Mouse (Mus musculus) hindbrain, embryonic 15.5 days (tissue): ENCODE results near the gene Gm13178. TPM values are rescaled to one million over a fixed set of nuclear protein-coding genes. Genes with fewer than 3 reads are reported as not detected.

ENCODE experiments used
- ATAC-seq: fragments of 200-750 bp; cut with Nextera tagmentation; 2 replicates; pipeline ENCODE4 v1.8.0; 2017; ENCODE audit warnings: low read depth, moderate number of reproducible peaks, moderate TSS enrichment; ENCODE audit not compliant: low FRiP score
- H3K27ac ChIP-seq: fragments of 300-500 bp; sonication (generic); replicated peaks from 2 replicates; pipeline ENCODE4 v1.5.1; 2015; ENCODE audit warnings: mild to moderate bottlenecking, inconsistent platforms
- H3K27me3 ChIP-seq: fragments of 300-500 bp; sonication (generic); 2 replicates; pipeline ENCODE4 v1.6.1; 2015; ENCODE audit warnings: control low read depth, inconsistent platforms
- H3K36me3 ChIP-seq: fragments of 300-500 bp; sonication (generic); 2 replicates; pipeline ENCODE4 v1.6.1; 2015; ENCODE audit warnings: control low read depth, inconsistent platforms
- H3K4me1 ChIP-seq: fragments of 300-500 bp; sonication (generic); replicated peaks from 2 replicates; pipeline ENCODE4 v1.6.1; 2015; ENCODE audit warnings: control low read depth, inconsistent platforms
- H3K4me2 ChIP-seq: fragments of 300-500 bp; sonication (generic); 2 replicates; pipeline ENCODE4 v1.6.1; 2015; ENCODE audit warnings: moderate library complexity, mild to moderate bottlenecking, inconsistent platforms
- H3K4me3 ChIP-seq: fragments of 300-500 bp; sonication (generic); 2 replicates; pipeline ENCODE4 v1.5.1; 2015; ENCODE audit warnings: mild to moderate bottlenecking, inconsistent platforms
- H3K9ac ChIP-seq: fragments of 300-500 bp; sonication (generic); 2 replicates; pipeline ENCODE4 v1.6.1; 2015; ENCODE audit warnings: inconsistent platforms
- H3K9me3 ChIP-seq: fragments of 300-500 bp; sonication (generic); 2 replicates; pipeline ENCODE4 v1.6.1; 2016; ENCODE audit warnings: control low read depth, inconsistent platforms
- WGBS: fragments of 180-500 bp; shearing (Covaris S2); methylation state at CpG from one replicate; pipeline ENCODE4 v1.1.7; 2015; 5-methylcytosine and 5-hydroxymethylcytosine counted together
- polyA plus RNA-seq: library from polyadenylated mRNA; unstranded; fragments of >200 nt; fragmentation: Nextera tagmentation; extraction: Ambion mirVana; gene quantifications from 2 replicates; pipeline ENCODE4 v1.2.1, GENCODE M21; 2015

Gene Gm13178
- not detected in 2 replicates for polyA plus RNA-seq

GRCm38 (mm10) chr4:144721304-144721703 is at the start of gene Gm13178:
Gene Gm13178, minus strand, starts transcription at chr4:144721404.
- Histone ChIP-seq H3K9ac (no peak within 1 kb of the TSS), H3K36me3 (no peaks in the 10 kb centered on the region), H3K9me3 (no peaks in the 10 kb centered on the region), H3K4me1 (no peaks in the 10 kb centered on the region), H3K27ac (no peak within 1 kb of the TSS), H3K4me3 (no peak within 1 kb of the TSS), H3K4me2 (no peak within 1 kb of the TSS), H3K27me3 (no peaks in the 10 kb centered on the region)
- WGBS = 91% methylated on average over 1 of the region's 1 CpGs
- no peak for ATAC-seq

DNA sequence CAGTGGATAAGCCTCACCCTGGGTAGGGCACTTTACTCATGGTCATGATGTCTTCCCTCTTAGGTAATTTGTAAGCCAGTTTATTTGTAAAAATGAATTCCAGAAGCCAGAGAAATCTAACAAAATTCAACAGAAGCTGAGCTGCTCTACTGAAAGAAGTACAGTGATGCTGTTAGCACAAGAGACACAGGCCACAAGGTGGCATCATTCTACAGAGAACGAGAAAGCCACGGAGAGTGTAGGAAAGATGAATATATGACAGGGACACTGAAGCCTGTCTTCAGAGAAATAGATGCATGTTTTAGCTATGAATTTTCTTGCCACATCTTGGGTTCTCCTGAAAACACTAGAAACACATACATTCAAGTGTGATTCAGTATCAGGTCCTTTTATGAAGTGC is 44.5 kb upstream of the Gm13178 start:
- Histone ChIP-seq H3K4me1 (no peaks in the 10 kb centered on the region), H3K4me3 (no peak overlapping the region), H3K9ac (no peak overlapping the region), H3K36me3 (no peaks in the 10 kb centered on the region), H3K4me2 (no peak overlapping the region), H3K27me3 (no peaks in the 10 kb centered on the region), H3K27ac (no peak overlapping the region), H3K9me3 (no peaks in the 10 kb centered on the region)
- no peak for ATAC-seq
- 45% methylated on average over 2 of the region's 2 CpGs for WGBS

DNA sequence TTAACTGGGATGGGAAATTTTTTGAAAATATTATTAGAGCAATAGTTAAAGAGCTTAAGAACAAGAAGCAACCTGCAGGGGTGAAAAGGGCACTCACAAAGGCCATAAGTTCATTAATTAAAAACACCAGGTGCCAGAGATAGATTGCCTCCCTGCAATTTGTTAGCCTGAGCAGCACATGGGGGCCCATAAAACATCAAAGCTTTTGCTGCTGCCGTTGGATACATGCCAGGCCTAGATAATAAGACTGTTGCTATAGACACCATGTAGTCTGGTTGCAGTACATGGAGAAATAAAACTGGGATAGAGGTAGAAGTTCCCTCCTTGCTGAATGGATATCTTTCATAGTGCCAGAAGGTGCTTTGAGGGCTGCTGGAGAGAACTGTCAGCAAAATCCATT is 27.9 kb upstream of the Gm13178 start:
- Histone ChIP-seq H3K27me3 (no peaks in the 10 kb centered on the region), H3K27ac (no peak overlapping the region), H3K9me3 (no peaks in the 10 kb centered on the region), H3K4me3 (no peak overlapping the region), H3K4me1 (no peaks in the 10 kb centered on the region), H3K4me2 (no peak overlapping the region), H3K9ac (no peak overlapping the region), H3K36me3 (no peaks in the 10 kb centered on the region)
- ATAC-seq = no peak
- WGBS = 62% methylated on average over 1 of the region's 1 CpGs

DNA sequence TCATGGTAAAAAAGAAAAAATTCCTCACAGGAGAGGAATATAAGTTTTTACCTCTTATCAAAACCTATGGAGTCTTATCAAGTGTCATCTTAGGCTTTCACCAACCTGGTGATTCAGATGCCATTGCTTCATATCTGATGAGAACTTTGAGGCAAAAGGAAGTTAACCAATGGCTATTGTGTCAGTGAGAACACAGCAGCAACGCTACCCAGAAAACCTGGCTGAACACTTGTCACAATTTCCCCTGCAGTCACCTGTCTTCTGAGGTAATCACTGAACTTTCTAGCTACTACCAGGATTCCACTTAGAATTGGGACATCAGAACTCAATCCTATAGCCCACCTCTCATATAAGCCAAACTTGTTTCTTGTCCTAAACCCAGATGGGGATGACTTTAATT is 1.5 kb downstream of the Gm13178 start:
- WGBS = 86% methylated on average over 1 of the region's 1 CpGs
- ATAC-seq = no peak
- no peak overlapping the region for H3K4me2 ChIP-seq
- H3K27me3 ChIP-seq = no peaks in the 10 kb centered on the region
- H3K27ac ChIP-seq = no peak overlapping the region
- no peaks in the 10 kb centered on the region for H3K36me3 ChIP-seq
- no peak overlapping the region for H3K9ac ChIP-seq
- no peak overlapping the region for H3K4me3 ChIP-seq
- H3K9me3 ChIP-seq = no peaks in the 10 kb centered on the region
- no peaks in the 10 kb centered on the region for H3K4me1 ChIP-seq

DNA sequence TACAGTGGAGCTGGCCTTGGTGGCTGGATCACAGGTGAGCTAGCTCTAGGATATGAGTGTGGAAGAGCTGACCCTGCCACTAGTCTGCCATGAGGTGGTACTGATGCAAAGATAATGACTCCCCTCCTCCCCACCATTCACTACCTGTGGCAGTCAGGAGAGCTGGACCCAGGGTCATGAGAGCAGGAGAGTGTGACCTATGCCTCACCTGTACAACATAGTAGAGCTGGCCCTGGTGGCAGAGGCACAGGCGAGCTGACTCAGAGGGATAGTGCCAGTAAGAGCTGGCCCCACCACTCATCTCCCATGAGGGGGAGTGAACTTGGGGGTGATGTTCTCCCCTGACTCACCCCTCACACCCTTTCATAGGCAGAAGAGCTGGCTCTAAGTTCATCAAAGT is 2.9 kb downstream of the Gm13178 start:
- no peak overlapping the region for H3K27ac ChIP-seq
- WGBS = 69% methylated on average over 1 of the region's 1 CpGs

GRCm38 (mm10) chr4:144686268-144686667 is 34.9 kb downstream of the Gm13178 start, which contains the start of gene Gm436:
Gene Gm436, minus strand, starts transcription at chr4:144686368.
- ATAC-seq = no peak
- Histone ChIP-seq H3K4me3 (no peak within 1 kb of the TSS), H3K9ac (no peak within 1 kb of the TSS), H3K36me3 (no peaks in the 10 kb centered on the region), H3K4me1 (no peaks in the 10 kb centered on the region), H3K27ac (no peak within 1 kb of the TSS), H3K9me3 (no peaks in the 10 kb centered on the region), H3K4me2 (no peak within 1 kb of the TSS), H3K27me3 (no peaks in the 10 kb centered on the region)
- 61% methylated on average over 2 of the region's 2 CpGs for WGBS

More for the DNA sequence above, 2.9 kb downstream of the Gm13178 start:
- Histone ChIP-seq H3K4me2 (no peak overlapping the region), H3K9ac (no peak overlapping the region), H3K27me3 (no peaks in the 10 kb centered on the region), H3K36me3 (no peaks in the 10 kb centered on the region), H3K4me1 (no peaks in the 10 kb centered on the region), H3K4me3 (no peak overlapping the region), H3K9me3 (no peaks in the 10 kb centered on the region)
- no peak for ATAC-seq

Other genes with a start within 250 kb of the Gm13178 start
- gene 9430007A20Rik, start 201.6 kb downstream of the Gm13178 start, polyA plus RNA-seq = not detected in 2 replicates
- gene Gm13124, start 156.3 kb downstream of the Gm13178 start, polyA plus RNA-seq = not detected in 2 replicates
- gene Aadacl4, start 107.7 kb downstream of the Gm13178 start, polyA plus RNA-seq = not detected in 2 replicates
- not detected in 2 replicates for gene Gm436, start 35.0 kb downstream of the Gm13178 start, polyA plus RNA-seq
- gene Gm438, start 65.2 kb upstream of the Gm13178 start, polyA plus RNA-seq = not detected in 2 replicates
- gene Dhrs3, start 171.4 kb upstream of the Gm13178 start, polyA plus RNA-seq = 46.5 and 59.9 TPM in 2 replicates